Mouse (Mus musculus): ENCODE data around the gene Gbp9. TPM values are rescaled to one million over a fixed set of nuclear protein-coding genes. Genes with fewer than 3 reads are reported as not detected.
"Not testable (repeated sequence)": the region's sequence is repeated elsewhere in the genome, so short reads cannot be mapped to it uniquely, and the experiment has no call there.

Gbp9 gene
- polyA plus RNA-seq (2014; fragmentation: Nextera tagmentation; extraction: Ambion mirVana), result 1.1 and 1.7 TPM in 2 replicates

DNA sequence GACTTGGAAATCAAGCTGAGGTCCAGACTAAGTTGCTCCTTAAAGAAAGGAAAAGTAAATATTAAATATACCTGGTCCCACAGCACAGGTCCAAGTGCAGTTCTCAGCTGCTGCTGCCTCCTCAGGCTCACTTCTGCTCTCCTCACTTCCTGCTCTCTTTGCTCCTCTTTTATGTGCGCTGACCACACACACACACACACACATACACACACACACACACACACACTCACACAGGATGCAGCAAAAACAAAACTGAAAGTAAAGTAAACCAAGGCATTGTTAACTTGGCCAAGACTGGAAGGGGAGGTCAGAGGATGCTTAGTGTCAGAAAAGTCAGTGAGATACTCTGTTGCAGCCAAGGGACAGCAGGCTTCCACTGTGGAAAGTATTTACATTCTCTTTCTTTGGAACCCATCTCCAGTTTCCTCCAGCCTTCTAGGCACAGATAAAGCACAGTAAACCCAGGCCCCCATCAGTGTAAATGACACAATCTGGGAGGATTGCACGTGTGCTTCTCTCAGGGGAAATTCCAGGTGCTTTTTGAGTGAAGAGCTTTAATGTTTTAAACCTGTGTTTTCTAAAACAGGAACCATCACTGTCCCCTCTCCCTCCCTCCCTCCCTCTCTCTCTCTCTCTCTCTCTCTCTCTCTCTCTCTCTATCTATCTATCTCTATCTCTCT is at the start of gene Gbp9, which contains the start of the genes Gbp8 and Gbp4:
TSS of gene Gbp9 (minus strand) at position 131 of the 680 bp plus-strand sequence.
TSS of gene Gbp8 (minus strand) at position 132 of the 680 bp plus-strand sequence.
TSS of gene Gbp4 (minus strand) at position 178 of the 680 bp plus-strand sequence.
- H3K4me2 ChIP-seq; H3K36me3 ChIP-seq (ENCODE audit: control insufficient read depth, insufficient read depth, low read length); H3K4me3 ChIP-seq (ENCODE audit: low read depth, low read length); H3K27me3 ChIP-seq (replicated peaks; ENCODE audit: control insufficient read depth, insufficient read depth, low read length); H3K9me3 ChIP-seq (ENCODE audit: control insufficient read depth, low read length); H3K27ac ChIP-seq (ENCODE audit: low read depth, low read length); H3K9ac ChIP-seq (ENCODE audit: low read depth, low read length); ATAC-seq (replicated peaks; ENCODE audit: low FRiP score); H3K4me1 ChIP-seq (replicated peaks; ENCODE audit: control insufficient read depth, insufficient read depth, low read length); DNase-seq (ENCODE audit: low spot score): not testable (repeated sequence)
- 15% methylated on average over 2 of the region's 2 CpGs for WGBS

DNA sequence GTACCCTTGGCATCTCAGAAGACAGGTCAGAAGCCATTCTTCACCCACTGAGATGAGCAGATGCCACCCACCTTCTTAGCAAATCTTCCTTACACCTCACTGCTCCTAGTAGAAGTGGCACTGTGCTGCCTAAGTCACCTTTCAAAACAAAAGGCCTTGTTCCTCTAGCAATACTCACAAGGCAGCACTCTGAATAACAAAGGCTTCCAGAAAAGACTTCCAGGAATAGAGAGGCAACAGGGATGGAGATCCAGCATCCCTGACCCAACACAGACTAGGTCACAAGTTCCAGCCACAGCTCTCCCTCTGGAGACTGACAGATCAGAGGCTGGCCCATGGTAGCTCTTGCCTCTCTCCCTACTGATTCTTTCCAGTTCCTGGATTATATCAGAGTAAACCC is 42.1 kb upstream of the Gbp9 start:
- Histone ChIP-seq H3K4me3 (ENCODE audit: low read depth, low read length) (no peak overlapping the region), H3K9ac (ENCODE audit: low read depth, low read length) (no peak overlapping the region), H3K4me1 (replicated peaks; ENCODE audit: control insufficient read depth, insufficient read depth, low read length) (no peaks in the 10 kb centered on the region), H3K27ac (ENCODE audit: low read depth, low read length) (no peak overlapping the region), H3K4me2 (no peak overlapping the region), H3K27me3 (replicated peaks; ENCODE audit: control insufficient read depth, insufficient read depth, low read length) (no peaks in the 10 kb centered on the region), H3K9me3 (ENCODE audit: control insufficient read depth, low read length) (no peaks in the 10 kb centered on the region), H3K36me3 (ENCODE audit: control insufficient read depth, insufficient read depth, low read length) (no peaks in the 10 kb centered on the region)
- no peak for DNase-seq (ENCODE audit: low spot score)
- ATAC-seq (replicated peaks; ENCODE audit: low FRiP score), result no peak

DNA sequence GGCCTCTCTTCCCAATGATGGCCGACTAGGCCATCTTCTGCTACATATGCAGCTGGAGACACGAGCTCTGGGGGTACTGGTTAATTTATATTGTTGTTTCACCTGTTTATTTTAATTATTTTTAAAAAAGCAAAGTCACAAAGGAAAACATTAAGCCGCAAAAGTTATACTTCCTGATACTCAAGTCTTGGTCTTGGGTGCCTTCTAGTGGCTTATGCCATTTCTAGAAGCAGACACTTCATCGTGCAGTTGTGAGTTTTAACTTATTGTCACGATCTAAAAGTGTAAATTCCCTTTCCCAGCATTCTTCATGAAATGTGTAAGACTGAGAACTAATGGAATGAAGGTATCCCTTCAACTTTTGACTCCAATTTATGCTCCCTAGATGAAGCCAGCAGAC is 17.2 kb upstream of the Gbp9 start:
- 72% methylated on average over 5 of the region's 5 CpGs for WGBS
- no peak overlapping the region for H3K9ac ChIP-seq (ENCODE audit: low read depth, low read length)
- ATAC-seq (replicated peaks; ENCODE audit: low FRiP score) (no peak), DNase-seq (ENCODE audit: low spot score) (no peak)
- no peaks in the 10 kb centered on the region for H3K27me3 ChIP-seq (replicated peaks; ENCODE audit: control insufficient read depth, insufficient read depth, low read length)
- no peaks in the 10 kb centered on the region for H3K4me1 ChIP-seq (replicated peaks; ENCODE audit: control insufficient read depth, insufficient read depth, low read length)
- no peaks in the 10 kb centered on the region for H3K9me3 ChIP-seq (ENCODE audit: control insufficient read depth, low read length)
- no peak overlapping the region for H3K4me2 ChIP-seq
- H3K4me3 ChIP-seq (ENCODE audit: low read depth, low read length), result no peak overlapping the region
- no peaks in the 10 kb centered on the region for H3K36me3 ChIP-seq (ENCODE audit: control insufficient read depth, insufficient read depth, low read length)
- H3K27ac ChIP-seq (ENCODE audit: low read depth, low read length), result no peak overlapping the region

DNA sequence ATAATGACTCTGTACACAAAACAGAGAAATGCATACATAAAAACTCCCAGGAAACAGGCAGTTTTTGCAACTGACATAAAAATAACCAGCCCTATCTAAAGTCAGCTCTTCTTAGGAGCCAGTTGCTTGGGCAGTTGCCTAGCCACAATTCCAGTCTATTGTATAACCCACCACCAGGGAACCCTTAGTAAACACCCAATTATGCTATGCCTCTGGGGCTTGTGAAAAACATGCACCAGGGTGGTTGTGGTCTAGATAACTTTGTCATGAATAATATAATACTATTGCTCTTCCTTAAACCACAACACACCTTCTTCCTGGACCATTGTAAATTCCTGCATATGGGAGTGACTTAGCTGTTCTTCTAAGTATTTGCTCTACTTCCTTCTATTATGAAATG is 14.7 kb upstream of the Gbp9 start:
- no peaks in the 10 kb centered on the region for H3K27me3 ChIP-seq (replicated peaks; ENCODE audit: control insufficient read depth, insufficient read depth, low read length)
- H3K4me3 ChIP-seq (ENCODE audit: low read depth, low read length), result no peak overlapping the region
- H3K27ac ChIP-seq (ENCODE audit: low read depth, low read length), result no peak overlapping the region
- no peaks in the 10 kb centered on the region for H3K36me3 ChIP-seq (ENCODE audit: control insufficient read depth, insufficient read depth, low read length)
- H3K9me3 ChIP-seq (ENCODE audit: control insufficient read depth, low read length), result no peaks in the 10 kb centered on the region
- DNase-seq (ENCODE audit: low spot score) (no peak), ATAC-seq (replicated peaks; ENCODE audit: low FRiP score) (no peak)
- no peaks in the 10 kb centered on the region for H3K4me1 ChIP-seq (replicated peaks; ENCODE audit: control insufficient read depth, insufficient read depth, low read length)
- no peak overlapping the region for H3K4me2 ChIP-seq
- no peak overlapping the region for H3K9ac ChIP-seq (ENCODE audit: low read depth, low read length)

DNA sequence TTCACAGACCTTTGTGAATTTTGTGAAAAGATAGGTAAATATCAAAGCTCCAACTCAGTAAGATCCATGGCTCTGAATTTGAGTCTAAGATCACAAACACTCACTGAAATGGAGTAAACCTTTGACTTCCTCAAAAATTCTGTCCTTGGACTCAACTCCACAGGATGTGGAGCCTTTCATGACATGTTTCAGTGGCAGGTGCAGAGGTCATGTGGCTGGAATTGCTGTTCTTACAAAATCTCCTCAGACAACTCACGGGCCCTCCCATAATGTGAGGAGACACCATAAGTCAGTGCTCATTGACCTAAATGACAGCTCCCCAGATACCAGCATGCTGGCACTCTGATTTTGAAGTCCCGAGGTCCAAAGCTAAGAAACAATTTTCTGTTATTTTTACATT is 8.7 kb upstream of the Gbp9 start:
- H3K4me3 ChIP-seq (ENCODE audit: low read depth, low read length); H3K4me2 ChIP-seq; H3K27me3 ChIP-seq (replicated peaks; ENCODE audit: control insufficient read depth, insufficient read depth, low read length); H3K4me1 ChIP-seq (replicated peaks; ENCODE audit: control insufficient read depth, insufficient read depth, low read length); H3K27ac ChIP-seq (ENCODE audit: low read depth, low read length); H3K36me3 ChIP-seq (ENCODE audit: control insufficient read depth, insufficient read depth, low read length); H3K9ac ChIP-seq (ENCODE audit: low read depth, low read length); H3K9me3 ChIP-seq (ENCODE audit: control insufficient read depth, low read length); DNase-seq (ENCODE audit: low spot score); ATAC-seq (replicated peaks; ENCODE audit: low FRiP score): not testable (repeated sequence)
- WGBS, result 55% methylated on average over 2 of the region's 2 CpGs

DNA sequence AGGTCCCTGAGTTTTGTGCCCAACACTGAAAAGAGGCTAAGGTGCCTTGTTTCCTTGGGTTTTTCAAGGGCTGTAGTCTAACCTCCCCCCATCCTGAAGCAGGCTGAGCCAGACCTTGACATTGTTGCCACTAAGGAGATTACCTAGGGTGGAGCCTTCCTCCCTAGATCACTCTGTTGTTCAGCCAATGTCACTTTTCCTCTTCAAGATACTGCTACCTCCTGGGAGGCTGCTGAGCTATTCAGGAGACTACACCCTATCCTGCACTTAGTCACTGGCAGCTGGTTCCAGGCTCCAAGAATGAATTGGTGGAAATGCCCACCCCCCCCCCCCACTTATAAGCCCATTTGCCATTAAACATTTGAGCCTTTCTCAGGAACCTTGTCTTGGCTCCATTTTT is 7.1 kb upstream of the Gbp9 start:
- Histone ChIP-seq H3K4me3 (ENCODE audit: low read depth, low read length) (no peak overlapping the region), H3K4me2 (no peak overlapping the region), H3K27ac (ENCODE audit: low read depth, low read length) (no peak overlapping the region), H3K27me3 (replicated peaks; ENCODE audit: control insufficient read depth, insufficient read depth, low read length) (no peaks in the 10 kb centered on the region), H3K9me3 (ENCODE audit: control insufficient read depth, low read length) (no peaks in the 10 kb centered on the region), H3K36me3 (ENCODE audit: control insufficient read depth, insufficient read depth, low read length) (no peaks in the 10 kb centered on the region), H3K9ac (ENCODE audit: low read depth, low read length) (no peak overlapping the region), H3K4me1 (replicated peaks; ENCODE audit: control insufficient read depth, insufficient read depth, low read length) (no peaks in the 10 kb centered on the region)
- DNase-seq (ENCODE audit: low spot score), result no peak
- ATAC-seq (replicated peaks; ENCODE audit: low FRiP score), result no peak

DNA sequence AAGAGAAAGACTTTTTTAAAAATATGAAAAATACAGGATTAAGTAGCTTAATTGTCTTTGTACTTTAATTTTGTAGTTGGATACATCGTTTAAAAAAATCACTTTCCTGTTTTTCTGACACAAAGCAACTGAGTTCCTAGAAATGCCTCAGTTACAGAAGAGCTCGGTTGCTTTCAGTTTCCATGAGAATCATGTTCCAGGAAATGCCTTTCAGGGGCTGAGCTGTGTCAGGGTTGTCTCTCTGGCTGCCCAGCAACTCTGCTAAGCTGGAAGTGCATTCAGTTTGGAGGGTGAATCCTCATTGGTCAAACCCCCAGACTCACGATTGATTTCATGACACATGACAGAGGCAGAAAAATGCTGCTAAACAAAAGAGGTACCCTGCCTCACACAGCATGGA is 6.4 kb upstream of the Gbp9 start:
- 43% methylated on average over 3 of the region's 3 CpGs for WGBS
- H3K27me3 ChIP-seq (replicated peaks; ENCODE audit: control insufficient read depth, insufficient read depth, low read length); H3K4me3 ChIP-seq (ENCODE audit: low read depth, low read length); ATAC-seq (replicated peaks; ENCODE audit: low FRiP score); H3K4me2 ChIP-seq; DNase-seq (ENCODE audit: low spot score); H3K36me3 ChIP-seq (ENCODE audit: control insufficient read depth, insufficient read depth, low read length); H3K9ac ChIP-seq (ENCODE audit: low read depth, low read length); H3K4me1 ChIP-seq (replicated peaks; ENCODE audit: control insufficient read depth, insufficient read depth, low read length); H3K9me3 ChIP-seq (ENCODE audit: control insufficient read depth, low read length); H3K27ac ChIP-seq (ENCODE audit: low read depth, low read length): not testable (repeated sequence)

DNA sequence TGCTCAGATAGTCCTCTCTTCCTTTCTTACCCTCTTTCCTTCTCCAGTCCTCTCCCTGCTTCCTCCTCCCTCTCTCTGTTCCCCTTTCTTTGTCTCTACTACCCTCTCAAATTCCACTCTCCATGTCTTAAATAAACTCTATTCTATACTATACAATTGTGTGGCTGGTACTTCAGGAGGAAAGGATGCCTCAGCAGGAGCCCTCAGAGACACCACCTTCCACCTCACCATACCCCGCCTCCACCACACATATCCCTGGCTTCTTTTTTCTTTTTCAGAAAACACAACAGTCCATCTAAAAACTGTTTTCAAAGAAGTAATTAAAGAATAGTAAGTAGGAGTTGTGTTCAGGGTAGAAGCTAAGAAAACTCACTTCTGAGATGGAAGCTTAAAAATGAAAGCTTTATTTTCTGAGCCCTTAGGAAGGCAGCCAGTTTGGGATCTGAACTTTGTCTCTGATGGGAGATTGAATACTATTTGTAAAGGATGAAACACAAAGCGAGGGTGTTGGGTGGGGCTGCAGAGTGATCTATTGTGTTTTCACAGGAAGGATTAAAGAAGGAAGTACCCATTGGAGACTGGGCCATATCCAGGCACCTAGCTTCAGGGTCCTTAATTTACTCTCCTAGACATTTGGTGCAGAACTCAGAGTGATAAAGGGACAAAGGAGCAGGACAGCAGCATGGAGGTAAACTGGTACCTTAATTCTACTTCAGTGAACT is 911 bp upstream of the Gbp9 start:
- not testable (repeated sequence) for H3K27me3 ChIP-seq (replicated peaks; ENCODE audit: control insufficient read depth, insufficient read depth, low read length); ATAC-seq (replicated peaks; ENCODE audit: low FRiP score); DNase-seq (ENCODE audit: low spot score); H3K9ac ChIP-seq (ENCODE audit: low read depth, low read length); H3K4me2 ChIP-seq; H3K9me3 ChIP-seq (ENCODE audit: control insufficient read depth, low read length); H3K4me1 ChIP-seq (replicated peaks; ENCODE audit: control insufficient read depth, insufficient read depth, low read length); H3K36me3 ChIP-seq (ENCODE audit: control insufficient read depth, insufficient read depth, low read length); H3K27ac ChIP-seq (ENCODE audit: low read depth, low read length); H3K4me3 ChIP-seq (ENCODE audit: low read depth, low read length)
- WGBS, result 53% methylated on average over 2 of the region's 2 CpGs

DNA sequence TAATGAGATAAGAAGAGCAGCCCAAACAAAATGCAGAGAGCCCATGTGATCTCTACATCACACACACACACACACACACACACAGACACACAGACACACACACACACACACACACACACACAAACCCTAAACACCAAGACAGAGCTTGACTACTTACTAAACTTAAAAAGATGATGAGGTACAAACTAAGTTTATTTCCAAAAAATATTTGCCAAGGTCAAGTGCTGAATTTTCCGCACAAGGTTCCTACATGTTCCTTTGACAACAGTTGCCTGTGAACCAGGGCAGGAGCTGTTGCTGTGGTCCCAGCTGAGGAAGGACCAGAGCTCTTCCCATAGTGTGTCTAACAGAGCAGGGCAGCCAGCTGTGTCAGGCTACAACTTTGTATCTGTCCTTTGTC is 433 bp downstream of the Gbp9 start:
- H3K9me3 ChIP-seq (ENCODE audit: control insufficient read depth, low read length), result no peaks in the 10 kb centered on the region
- H3K4me2 ChIP-seq, result no peak overlapping the region
- WGBS, result 87% methylated on average over 1 of the region's 1 CpGs
- H3K36me3 ChIP-seq (ENCODE audit: control insufficient read depth, insufficient read depth, low read length), result no peaks in the 10 kb centered on the region
- no peak overlapping the region for H3K9ac ChIP-seq (ENCODE audit: low read depth, low read length)
- H3K27me3 ChIP-seq (replicated peaks; ENCODE audit: control insufficient read depth, insufficient read depth, low read length), result no peaks in the 10 kb centered on the region
- no peak for DNase-seq (ENCODE audit: low spot score)
- no peak overlapping the region for H3K27ac ChIP-seq (ENCODE audit: low read depth, low read length)
- no peaks in the 10 kb centered on the region for H3K4me1 ChIP-seq (replicated peaks; ENCODE audit: control insufficient read depth, insufficient read depth, low read length)
- no peak overlapping the region for H3K4me3 ChIP-seq (ENCODE audit: low read depth, low read length)
- peak; percentile 29; the same call in 1 of the 2 replicates for ATAC-seq (replicated peaks; ENCODE audit: low FRiP score)
